ENCODE assay signal across 8 mouse cellular contexts in genomic region chr9:82976936-82977335, GRCm38 (mm10). TPM values are rescaled to one million over a fixed set of nuclear protein-coding genes. Genes with fewer than 3 reads are reported as not detected.
DNase-seq lines count a peak whose midpoint lies in the region; ATAC-seq and TF ChIP-seq lines count a peak whose summit lies in the region.

No protein-coding gene starts in this region.

- H3K27ac ChIP-seq in liver, embryonic 11.5 days (ENCODE audit: low read depth, low read length), result no peak overlapping the region
- H3K27ac ChIP-seq in forebrain, embryonic 10.5 days, result peak overlapping the region; percentile 100
- H3K27ac ChIP-seq in hindbrain, embryonic 15.5 days (replicated peaks), result peak overlapping the region; percentile 100
- H3K27ac ChIP-seq in liver, embryonic 14.5 days, result no peak overlapping the region

- WGBS in liver, embryonic 11.5 days, result 29% methylated on average over 5 of the region's 5 CpGs
- 8% methylated on average over 5 of the region's 5 CpGs for WGBS in forebrain, embryonic 10.5 days
- WGBS in hindbrain, embryonic 15.5 days, result 11% methylated on average over 5 of the region's 5 CpGs
- WGBS in liver, embryonic 14.5 days (ENCODE audit: insufficient replicate concordance), result 31% methylated on average over 5 of the region's 5 CpGs

- TF ChIP-seq CTCF in liver, embryonic 14.5 days (IDR thresholded peaks at IDR 0.05; ENCODE audit: low read depth), result no peak

- H3K36me3 ChIP-seq in liver, embryonic 11.5 days (ENCODE audit: control insufficient read depth, insufficient read depth, low read length), result no peaks in the 10 kb centered on the region
- peaks cover 3% of the 10 kb centered on the region; the same call in 1 of the 2 replicates for H3K36me3 ChIP-seq in forebrain, embryonic 10.5 days (replicated peaks)
- no peaks in the 10 kb centered on the region for H3K36me3 ChIP-seq in hindbrain, embryonic 15.5 days
- no peaks in the 10 kb centered on the region for H3K36me3 ChIP-seq in liver, embryonic 14.5 days (replicated peaks; ENCODE audit: control insufficient read depth, insufficient read depth, low read depth)

- H3K4me3 ChIP-seq in liver, embryonic 11.5 days (ENCODE audit: low read depth, low read length), result no peak overlapping the region
- H3K4me3 ChIP-seq in forebrain, embryonic 10.5 days, result peak overlapping the region; percentile 86
- H3K4me3 ChIP-seq in hindbrain, embryonic 15.5 days, result peak overlapping the region; percentile 96
- H3K4me3 ChIP-seq in liver, embryonic 14.5 days (ENCODE audit: insufficient read depth in 1 of 2, low read depth in 2 of 2, low read length in 2 of 2), result no peak overlapping the region; a peak in 1 of 4 replicates

- no peak for ATAC-seq in liver, embryonic 11.5 days (replicated peaks; ENCODE audit: low FRiP score)
- ATAC-seq in hindbrain, embryonic 15.5 days (ENCODE audit: low FRiP score, low read depth), result no peak
- no peak for ATAC-seq in liver, embryonic 14.5 days (ENCODE audit: insufficient read depth)
- no peak for ATAC-seq in activated CD4-positive, CD25-positive, alpha-beta regulatory T cell, adult 4 months

- no peak for TF ChIP-seq EP300 in liver, embryonic 14.5 days (IDR thresholded peaks at IDR 0.05; ENCODE audit: low read depth)

- H3K9me3 ChIP-seq in liver, embryonic 11.5 days (ENCODE audit: control insufficient read depth, low read length), result no peaks in the 10 kb centered on the region
- H3K9me3 ChIP-seq in forebrain, embryonic 10.5 days, result no peaks in the 10 kb centered on the region
- H3K9me3 ChIP-seq in hindbrain, embryonic 15.5 days, result no peaks in the 10 kb centered on the region
- no peaks in the 10 kb centered on the region for H3K9me3 ChIP-seq in liver, embryonic 14.5 days (ENCODE audit: control insufficient read depth, low read length)

- H3K9ac ChIP-seq in liver, embryonic 11.5 days (ENCODE audit: low read depth, low read length), result peak overlapping the region; percentile 37; the same call in 1 of the 2 replicates
- peak overlapping the region; percentile 34 for H3K9ac ChIP-seq in hindbrain, embryonic 15.5 days
- H3K9ac ChIP-seq in liver, embryonic 14.5 days (replicated peaks), result no peak overlapping the region

- peak overlapping the region; percentile 82 for H3K4me2 ChIP-seq in liver, embryonic 11.5 days
- peak overlapping the region; percentile 86 for H3K4me2 ChIP-seq in hindbrain, embryonic 15.5 days
- peak overlapping the region; percentile 79 for H3K4me2 ChIP-seq in liver, embryonic 14.5 days (ENCODE audit: low read depth)

- peaks cover 3% of the 10 kb centered on the region; the same call in 1 of the 2 replicates for H3K4me1 ChIP-seq in liver, embryonic 11.5 days (replicated peaks; ENCODE audit: control insufficient read depth, insufficient read depth, low read length)
- peaks cover 23% of the 10 kb centered on the region for H3K4me1 ChIP-seq in forebrain, embryonic 10.5 days
- H3K4me1 ChIP-seq in hindbrain, embryonic 15.5 days (replicated peaks), result peaks cover 14% of the 10 kb centered on the region
- H3K4me1 ChIP-seq in liver, embryonic 14.5 days (replicated peaks; ENCODE audit: control insufficient read depth in 2 of 2, insufficient read depth in 2 of 2, low read length in 1 of 2), result peaks cover 2 to 9% of the 10 kb centered on the region in 2 experiments; a peak in 3 of 4 replicates

- no peak for DNase-seq in liver, embryonic 11.5 days (ENCODE audit: low spot score)
- DNase-seq in liver, result no peak
- DNase-seq in adrenal gland, postnatal 25 days, result peak; percentile 20
- peak; percentile 29 for DNase-seq in forebrain, embryonic 10.5 days (ENCODE audit: extremely low spot score, low spot score)
- no peak for DNase-seq in liver, embryonic 14.5 days (ENCODE audit: low read depth in 3 of 3, low spot score in 3 of 3)
- peak; percentile 44 for DNase-seq in testis, postnatal 10 days (ENCODE audit: low spot score)

- no peaks in the 10 kb centered on the region for H3K27me3 ChIP-seq in liver, embryonic 11.5 days (replicated peaks; ENCODE audit: control insufficient read depth, insufficient read depth, low read length)
- no peaks in the 10 kb centered on the region for H3K27me3 ChIP-seq in forebrain, embryonic 10.5 days (ENCODE audit: poor library complexity, severe bottlenecking)
- no peaks in the 10 kb centered on the region for H3K27me3 ChIP-seq in hindbrain, embryonic 15.5 days
- H3K27me3 ChIP-seq in liver, embryonic 14.5 days (ENCODE audit: control insufficient read depth, insufficient read depth, low read length), result no peaks in the 10 kb centered on the region

RNA-seq across cellular contexts. Expression of gene Phip, which starts 1.6 kb away (rescaled TPM):
- polyA plus RNA-seq in liver, embryonic 11.5 days (2014; fragmentation: Nextera tagmentation; extraction: Ambion mirVana), result 52.5 and 54.2 TPM in 2 replicates
- 90.6 and 92.7 TPM in 2 replicates for total RNA-seq in adrenal gland, postnatal 25 days (2021)
- polyA plus RNA-seq in forebrain, embryonic 10.5 days (2016; fragmentation: Nextera tagmentation; extraction: Ambion mirVana), result 118 and 119 TPM in 2 replicates
- polyA plus RNA-seq in hindbrain, embryonic 15.5 days (2015; fragmentation: Nextera tagmentation; extraction: Ambion mirVana), result 78.7 and 83.7 TPM in 2 replicates
- polyA plus RNA-seq in liver, embryonic 14.5 days (2012; rRNA removed), result 2.5 and 3.5 TPM in 2 replicates
- polyA plus RNA-seq in liver, embryonic 14.5 days (2014; fragmentation: Nextera tagmentation; extraction: Ambion mirVana), result 17.2 and 17.7 TPM in 2 replicates
- polyA plus RNA-seq in activated CD4-positive, CD25-positive, alpha-beta regulatory T cell, adult 4 months (2017; shearing (Covaris generic)), result 10 to 100 TPM; 72.1 to 76.6 TPM

Comparison
In these comparisons a context has a peak if more than half of its experiments do, and no peak if none do; other contexts are left out.
1. DNase-seq: peak in adrenal gland, postnatal 25 days (single experiment), forebrain, embryonic 10.5 days (single experiment) and testis, postnatal 10 days (single experiment); none in liver, embryonic 11.5 days (single experiment), liver (single experiment) and liver, embryonic 14.5 days (0 of 3).
2. H3K27ac ChIP-seq: peak in forebrain, embryonic 10.5 days (single experiment) and hindbrain, embryonic 15.5 days (single experiment); none in liver, embryonic 11.5 days (single experiment) and liver, embryonic 14.5 days (single experiment).
3. H3K4me3 ChIP-seq: peak in forebrain, embryonic 10.5 days (single experiment) and hindbrain, embryonic 15.5 days (single experiment); none in liver, embryonic 11.5 days (single experiment) and liver, embryonic 14.5 days (0 of 2).
4. Peak in every context shown above with its lines, with median percentiles within 50 percentile points of each other: H3K4me2 ChIP-seq.